Mouse (Mus musculus) thymus, adult 2 months (tissue): ENCODE data around the gene Rflnb. TPM values are rescaled to one million over a fixed set of nuclear protein-coding genes. Genes with fewer than 3 reads are reported as not detected.

Experiments used
- DNase-seq: peaks from one replicate; pipeline ENCODE4 v3.0.0; 2021
- H3K27ac ChIP-seq: fragments of 200-500 bp; 2 replicates; pipeline ENCODE4 v1.5.1; 2012; ENCODE audit warnings: low read length, control low read depth; ENCODE audit not compliant: control insufficient read depth, insufficient read depth
- H3K27me3 ChIP-seq: fragments of 200-500 bp; 2 replicates; pipeline ENCODE4 v1.6.1; 2012; ENCODE audit warnings: mild to moderate bottlenecking, low read length, moderate library complexity, mixed read lengths; ENCODE audit not compliant: control insufficient read depth, insufficient read depth
- H3K36me3 ChIP-seq: fragments of 200-500 bp; 2 replicates; pipeline ENCODE4 v1.6.1; 2012; ENCODE audit warnings: mild to moderate bottlenecking, low read length, moderate library complexity; ENCODE audit not compliant: control insufficient read depth, insufficient read depth
- H3K4me1 ChIP-seq: fragments of 200-500 bp; replicated peaks from 2 replicates; pipeline ENCODE4 v1.6.1; 2012; ENCODE audit warnings: low read length; ENCODE audit not compliant: control insufficient read depth, insufficient read depth
- H3K4me3 ChIP-seq: fragments of 200-500 bp; 2 replicates; pipeline ENCODE4 v1.5.1; 2012; ENCODE audit warnings: mild to moderate bottlenecking, low read length, control low read depth, moderate library complexity; ENCODE audit not compliant: control insufficient read depth, insufficient read depth
- CTCF ChIP-seq: fragments of 200-500 bp; IDR thresholded peaks from 2 replicates; pipeline ENCODE4 v1.5.1; 2012; ENCODE audit warnings: mild to moderate bottlenecking, control low read depth, low read length, moderate library complexity, borderline replicate concordance; ENCODE audit not compliant: control insufficient read depth, poor library complexity, insufficient read depth; ENCODE audit errors: extremely low read depth
- POLR2A ChIP-seq: fragments of 200-500 bp; IDR thresholded peaks from 2 replicates; pipeline ENCODE4 v1.6.1; 2012; ENCODE audit warnings: mild to moderate bottlenecking, low read length, control low read depth, moderate library complexity; ENCODE audit not compliant: control insufficient read depth, poor library complexity, insufficient read depth; ENCODE audit errors: extremely low read depth
- WGBS: fragments of 180-500 bp; shearing (Covaris S2); methylation state at CpG from one replicate; pipeline ENCODE4 v1.1.7; 2018; 5-methylcytosine and 5-hydroxymethylcytosine counted together
- polyA plus RNA-seq: library from polyadenylated mRNA; depleted of rRNA; stranded (reverse); fragments of >200 nt; gene quantifications from 2 replicates; pipeline ENCODE4 v1.2.3, GENCODE M21; 2012

Rflnb gene
- polyA plus RNA-seq, 1 experiment: 8.9 TPM

DNA sequence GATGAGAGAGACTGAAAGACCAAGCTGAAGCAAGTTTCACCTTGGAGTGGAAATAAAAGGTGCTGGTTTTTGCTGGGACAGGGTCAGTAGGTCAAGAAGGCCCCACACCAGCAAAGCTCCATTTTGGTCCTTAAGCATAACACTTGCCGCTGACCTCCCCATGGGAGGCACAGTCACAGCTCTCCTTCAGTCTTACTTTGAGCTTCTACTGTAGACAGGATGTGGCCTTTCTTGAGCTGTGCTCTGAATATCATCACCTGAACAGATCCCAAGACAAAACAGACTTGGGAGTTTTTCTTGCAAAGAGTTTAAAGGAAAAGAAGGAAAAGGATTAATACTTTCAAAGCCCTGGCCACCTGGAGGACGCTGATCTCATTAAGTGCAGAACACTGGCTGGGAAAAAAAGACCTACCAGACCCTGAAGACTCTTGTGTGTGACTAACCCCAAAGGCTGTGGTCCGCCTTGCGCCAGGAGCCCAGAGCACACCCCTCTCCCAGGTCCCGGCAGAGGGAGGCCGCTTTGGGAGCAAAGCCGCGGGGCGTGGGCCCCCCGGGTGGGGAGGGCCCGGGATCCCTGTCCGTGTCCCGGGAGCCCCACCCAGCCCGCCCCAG, 949 bp downstream of the Rflnb start:
- TF ChIP-seq CTCF: no peak
- no peak for TF ChIP-seq POLR2A
- 20% methylated on average over 13 of the region's 14 CpGs for WGBS
- Histone ChIP-seq H3K36me3 (no peaks in the 10 kb centered on the region), H3K27me3 (peaks cover 13% of the 10 kb centered on the region; the same call in 1 of the 2 replicates), H3K4me3 (peak overlapping the region; percentile 47), H3K27ac (no peak overlapping the region), H3K4me1 (peaks cover 13% of the 10 kb centered on the region)
- DNase-seq: no peak

DNA sequence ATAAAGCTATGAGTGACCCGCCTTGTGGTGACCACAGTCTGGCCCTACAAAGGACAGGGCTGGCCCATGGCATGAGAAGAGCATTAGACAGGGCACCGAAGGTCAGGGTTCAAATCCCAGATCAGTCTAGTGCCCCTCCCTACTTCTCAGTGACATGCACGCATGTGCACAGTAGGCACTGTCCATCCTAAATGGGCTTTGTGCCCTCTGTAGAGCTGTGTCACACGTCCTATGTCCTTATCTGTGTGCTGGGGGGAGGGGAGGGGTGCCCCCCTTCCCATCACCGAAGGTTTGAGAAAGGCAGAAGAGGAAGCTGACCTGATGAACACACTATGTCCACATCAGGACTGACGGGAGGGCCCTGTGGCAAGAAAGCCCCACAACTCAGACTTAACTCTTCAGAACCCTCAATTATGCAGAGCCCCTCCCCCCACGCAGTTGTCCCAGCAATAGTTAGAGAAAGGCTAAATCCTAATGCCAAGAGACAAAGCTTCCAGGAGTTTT, 2.5 kb downstream of the Rflnb start:
- H3K4me3 ChIP-seq: no peak overlapping the region
- TF ChIP-seq POLR2A (no peak), CTCF (no peak)
- no peak for DNase-seq
- 78% methylated on average over 7 of the region's 7 CpGs for WGBS
- H3K27me3 ChIP-seq: peaks cover 13% of the 10 kb centered on the region; the same call in 1 of the 2 replicates
- H3K36me3 ChIP-seq: no peaks in the 10 kb centered on the region
- H3K27ac ChIP-seq: no peak overlapping the region
- peaks cover 13% of the 10 kb centered on the region for H3K4me1 ChIP-seq

DNA sequence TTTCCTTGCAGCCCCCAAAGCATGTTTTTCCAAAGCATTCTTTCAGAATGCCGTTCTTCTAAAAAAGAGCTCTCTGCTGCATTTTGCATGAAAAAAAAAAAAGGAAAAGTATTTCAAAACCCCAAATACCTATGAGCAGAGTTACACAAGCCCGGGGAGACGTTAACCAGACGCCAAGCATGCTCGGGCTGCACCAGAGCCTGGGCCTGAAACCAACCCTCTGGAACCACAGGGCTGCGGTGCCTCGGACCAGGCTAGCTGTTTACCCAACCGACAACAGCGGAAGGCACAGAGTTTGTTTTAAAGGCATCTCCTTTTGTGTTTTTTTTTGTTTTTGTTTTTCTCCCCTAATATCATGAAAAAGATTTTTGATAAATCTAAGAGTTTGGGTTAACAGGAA, 6.7 kb downstream of the Rflnb start:
- no peak for DNase-seq
- Histone ChIP-seq H3K36me3 (no peaks in the 10 kb centered on the region), H3K27ac (no peak overlapping the region), H3K4me1 (no peaks in the 10 kb centered on the region), H3K4me3 (no peak overlapping the region), H3K27me3 (no peaks in the 10 kb centered on the region)
- 91% methylated on average over 9 of the region's 9 CpGs for WGBS
- TF ChIP-seq CTCF: no peak
- no peak for TF ChIP-seq POLR2A

DNA sequence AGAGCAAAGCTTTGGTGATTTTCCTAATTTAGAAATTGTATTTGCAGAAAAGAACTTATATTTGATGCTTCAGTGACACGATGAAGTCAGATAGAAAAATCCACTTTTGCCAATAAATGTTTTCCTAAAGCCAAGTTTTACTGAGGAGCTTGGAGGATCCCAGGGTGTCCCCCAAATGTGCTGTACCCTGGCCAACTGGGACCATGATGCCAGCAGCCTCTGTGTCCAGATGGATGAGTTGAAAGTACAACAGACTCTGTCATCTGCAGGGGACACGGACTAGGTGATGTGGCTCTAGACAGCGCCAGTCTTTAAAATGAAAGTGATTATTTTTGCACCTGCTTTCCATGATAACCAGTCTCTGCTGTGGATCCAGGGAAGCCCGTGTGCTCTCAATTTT, 7.7 kb downstream of the Rflnb start:
- DNase-seq: no peak
- Histone ChIP-seq H3K4me1 (0 out of 2 replicates have a peak, but pooled peaks cover 2% of the 10 kb centered on the region), H3K4me3 (no peak overlapping the region), H3K36me3 (no peaks in the 10 kb centered on the region), H3K27ac (no peak overlapping the region), H3K27me3 (no peaks in the 10 kb centered on the region)
- 90% methylated on average over 4 of the region's 4 CpGs for WGBS
- TF ChIP-seq POLR2A: no peak
- TF ChIP-seq CTCF: no peak

DNA sequence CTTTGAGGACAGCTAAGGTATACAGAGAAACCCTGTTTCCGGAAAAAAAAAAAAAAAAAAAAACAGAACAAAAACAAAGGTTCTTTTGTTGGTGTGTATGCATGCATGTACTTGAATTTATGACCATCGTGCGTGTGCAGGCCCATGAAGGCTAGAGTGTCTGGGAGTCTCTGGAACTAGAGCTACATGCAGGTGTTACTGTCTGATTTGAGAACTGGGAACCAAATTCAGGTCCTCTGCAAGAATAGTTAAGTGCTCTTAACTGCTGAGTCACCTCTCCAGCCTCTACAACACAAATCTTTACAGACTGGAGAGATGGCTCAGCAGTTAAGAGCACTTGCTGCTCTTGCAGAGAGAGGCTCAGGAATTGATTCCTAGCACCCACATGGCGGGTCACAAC, 11.8 kb downstream of the Rflnb start:
- 0 out of 2 replicates have a peak, but pooled peaks cover 2% of the 10 kb centered on the region for H3K4me1 ChIP-seq
- no peak for TF ChIP-seq CTCF
- TF ChIP-seq POLR2A: no peak
- no peaks in the 10 kb centered on the region for H3K36me3 ChIP-seq
- no peak overlapping the region for H3K27ac ChIP-seq
- no peak for DNase-seq
- WGBS: 82% methylated on average over 4 of the region's 4 CpGs
- H3K27me3 ChIP-seq: no peaks in the 10 kb centered on the region
- no peak overlapping the region for H3K4me3 ChIP-seq

DNA sequence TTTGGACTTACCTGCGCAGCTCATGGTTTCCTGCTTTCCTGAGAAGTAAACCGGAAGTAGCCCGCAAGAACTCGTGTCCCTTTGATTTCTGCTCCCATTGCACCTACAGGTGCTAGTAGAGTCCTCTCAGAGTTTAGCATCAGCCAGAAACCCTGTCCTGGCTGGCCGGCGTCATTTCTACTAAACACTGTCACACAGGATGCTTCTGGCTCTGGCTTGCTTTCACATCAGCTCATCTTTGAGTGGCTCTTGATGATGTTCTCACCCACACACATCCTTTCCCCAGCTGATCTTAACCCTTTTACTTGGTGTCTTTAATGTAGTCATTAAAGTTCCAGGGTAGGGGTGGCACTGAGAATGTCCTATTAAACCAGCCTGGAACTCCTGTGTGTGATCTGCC, 12.3 kb downstream of the Rflnb start:
- no peak overlapping the region for H3K4me3 ChIP-seq
- H3K36me3 ChIP-seq: no peaks in the 10 kb centered on the region
- H3K27me3 ChIP-seq: no peaks in the 10 kb centered on the region
- H3K27ac ChIP-seq: peak overlapping the region; percentile 56; the same call in 1 of the 2 replicates
- TF ChIP-seq CTCF (no peak), POLR2A (no peak)
- 0 out of 2 replicates have a peak, but pooled peaks cover 2% of the 10 kb centered on the region for H3K4me1 ChIP-seq
- WGBS: 71% methylated on average over 6 of the region's 6 CpGs
- DNase-seq: no peak

DNA sequence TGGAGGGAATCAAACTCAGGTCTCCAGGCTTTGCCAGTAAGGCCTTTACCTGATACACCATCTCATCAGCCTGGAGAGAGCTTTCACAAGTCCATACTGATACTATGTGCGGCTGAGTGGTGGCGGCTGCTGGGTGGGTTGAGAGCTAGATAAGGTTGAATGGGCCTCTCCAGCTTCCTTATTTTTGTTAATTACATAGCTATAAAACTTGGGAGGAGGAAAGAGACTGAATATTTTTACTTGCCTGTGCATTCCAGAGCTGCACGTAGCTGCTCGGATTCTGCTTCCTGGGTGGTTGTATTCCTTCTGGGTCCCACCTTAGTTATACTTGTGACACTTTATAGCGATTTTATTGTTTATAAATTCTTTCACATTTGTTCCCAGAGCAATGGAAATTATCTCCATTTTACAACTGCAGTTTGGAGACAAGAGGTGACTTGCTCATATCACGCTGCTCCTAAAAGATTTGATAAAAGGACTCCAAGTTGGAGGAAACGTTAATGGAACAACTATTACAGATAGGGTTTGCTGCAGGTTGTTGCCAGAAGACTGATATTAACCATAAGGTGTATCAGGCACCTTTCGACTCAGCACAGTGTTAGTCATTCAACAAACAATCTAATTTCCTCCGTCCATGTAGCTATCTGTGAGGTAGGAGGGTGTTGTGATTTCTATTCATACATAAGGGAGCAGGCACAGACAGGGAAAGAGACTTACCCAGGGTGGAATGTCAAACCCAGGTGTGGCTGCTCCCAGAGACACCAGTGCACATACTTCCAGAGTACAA, 16.6 kb downstream of the Rflnb start:
- TF ChIP-seq CTCF (no peak), POLR2A (no peak)
- Histone ChIP-seq H3K4me3 (no peak overlapping the region), H3K27ac (no peak overlapping the region), H3K36me3 (no peaks in the 10 kb centered on the region), H3K27me3 (no peaks in the 10 kb centered on the region), H3K4me1 (0 out of 2 replicates have a peak, but pooled peaks cover 2% of the 10 kb centered on the region)
- DNase-seq: no peak
- WGBS: 95% methylated on average over 9 of the region's 9 CpGs
